Mouse (Mus musculus): ENCODE data around the gene Bcl11a.

DNA sequence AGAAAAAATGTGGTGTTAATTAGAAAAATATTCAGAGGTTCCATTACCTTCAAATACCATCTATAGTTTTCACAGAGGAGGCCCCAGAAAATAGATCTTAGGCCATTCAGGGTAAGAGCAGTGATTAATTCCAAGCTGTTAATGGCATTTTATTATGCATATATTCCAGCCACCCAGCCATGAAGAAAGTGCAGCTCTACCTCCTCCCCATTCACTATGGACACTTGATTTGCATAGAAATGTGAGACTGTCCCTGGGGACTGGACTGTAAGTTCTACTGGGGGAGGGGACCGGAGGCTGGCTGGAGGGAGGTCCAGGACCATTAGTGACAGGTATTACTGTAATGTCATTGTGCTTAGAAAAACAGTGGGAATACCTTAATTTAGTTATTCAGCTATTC is 119.6 kb downstream of the Bcl11a start:
- TF ChIP-seq CTCF (conservative IDR thresholded peaks at IDR 0.05; ENCODE audit: insufficient read depth, insufficient read length, low read depth, low read length) (no peak), POLR2A (IDR thresholded peaks at IDR 0.05; ENCODE audit: low read depth, low read length) (no peak)

Data from kidney, adult 2 months (tissue).